In genomic region chr12:116056112-116056511, GRCm38 (mm10) we compare ENCODE assay signal across 18 mouse cellular contexts.
"Had no signal": no experiment of that assay in that cellular context is flagged by ENCODE, and none has a peak within 500 bp of the region (broad histone marks: within the 10 kb centered on the region; RNA-seq: fewer than 3 reads in every experiment).

No protein-coding gene starts in this region.

- H3K9ac ChIP-seq: lung, embryonic 14.5 days; midbrain, embryonic 12.5 days; neural tube, embryonic 13.5 days; neural tube, embryonic 15.5 days had no signal

- H3K4me1 ChIP-seq: midbrain, embryonic 10.5 days; midbrain, embryonic 12.5 days; neural tube, embryonic 13.5 days; neural tube, embryonic 15.5 days had no signal

- H3K4me3 ChIP-seq: midbrain, embryonic 10.5 days; midbrain, embryonic 12.5 days; myocyte; neural tube, embryonic 13.5 days; neural tube, embryonic 15.5 days had no signal

- ATAC-seq: midbrain, embryonic 16.5 days had no signal

- H3K27me3 ChIP-seq: midbrain, embryonic 12.5 days; neural tube, embryonic 13.5 days; neural tube, embryonic 15.5 days had no signal

- H3K4me2 ChIP-seq: lung, embryonic 14.5 days; midbrain, embryonic 12.5 days; neural tube, embryonic 13.5 days; neural tube, embryonic 15.5 days had no signal

- DNase-seq: lung, adult 18-20 months; lung, embryonic 14.5 days; lung, postnatal 10 days; midbrain, embryonic 14.5 days; retina, postnatal 1 day; right cerebral cortex, adult 18-20 months; right cerebral cortex, postnatal 25 days; right cerebral cortex, postnatal 4 days; spleen, adult 18-20 months; thymus, adult 18-20 months; thymus, postnatal 14 days; thymus, postnatal 36 days had no signal

- H3K27ac ChIP-seq: midbrain, embryonic 10.5 days; midbrain, embryonic 12.5 days; neural tube, embryonic 13.5 days; neural tube, embryonic 15.5 days had no signal
